Mouse (Mus musculus): Measurements from ENCODE around the gene Gm10778.
A peak's percentile ranks its signal among the peaks of the same experiment; 100 is the strongest.
"Not testable (repeated sequence)": the region's sequence is repeated elsewhere in the genome, so short reads cannot be mapped to it uniquely, and the experiment has no call there.

Gm10778 gene

DNA sequence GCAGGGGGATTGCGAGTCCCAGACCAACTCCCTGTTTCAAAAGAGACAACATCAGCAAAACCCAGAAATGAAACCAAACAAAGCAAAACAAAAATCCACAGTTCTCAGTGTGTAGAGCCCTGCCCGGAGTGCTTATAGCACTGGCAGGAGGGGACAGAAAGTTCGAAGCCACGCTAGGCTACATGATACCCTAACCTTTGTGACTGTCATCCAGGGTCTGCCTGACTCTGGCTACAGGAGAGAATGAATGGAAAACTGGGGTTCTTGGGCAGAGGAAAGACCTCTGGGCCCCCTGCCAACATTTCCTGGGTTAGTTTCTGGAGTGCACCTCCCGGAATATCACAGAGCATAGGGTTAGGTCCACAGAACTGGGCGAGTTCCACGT, 21.0 kb upstream of the Gm10778 start:
- DNase-seq (ENCODE audit: low read depth, low spot score) = no peak

DNA sequence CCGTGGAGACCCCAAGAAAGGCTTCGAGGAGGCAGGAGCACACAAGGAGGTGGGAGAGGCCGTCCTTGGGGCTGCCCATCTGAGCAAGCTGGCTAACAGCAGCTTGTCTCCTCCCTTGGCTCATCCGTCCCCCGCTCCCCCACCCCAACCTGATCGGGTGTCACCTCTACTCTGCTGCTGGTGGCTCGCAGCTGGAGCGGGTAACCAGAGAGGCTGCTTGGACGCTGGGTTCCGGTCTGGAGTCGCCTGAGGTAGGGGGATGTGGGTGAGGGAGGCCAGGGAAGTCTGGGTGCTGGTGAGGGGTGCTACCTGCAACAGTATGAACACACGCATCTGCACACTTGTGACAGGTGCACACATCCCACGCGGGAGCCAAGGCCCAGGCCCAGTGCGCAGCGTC, 20.5 kb upstream of the Gm10778 start, which contains the start of gene Ankrd24:
Gene Ankrd24 (plus strand): TSS at position 151 of the 400 bp plus-strand sequence.
- DNase-seq (ENCODE audit: low read depth, low spot score) = no peak

DNA sequence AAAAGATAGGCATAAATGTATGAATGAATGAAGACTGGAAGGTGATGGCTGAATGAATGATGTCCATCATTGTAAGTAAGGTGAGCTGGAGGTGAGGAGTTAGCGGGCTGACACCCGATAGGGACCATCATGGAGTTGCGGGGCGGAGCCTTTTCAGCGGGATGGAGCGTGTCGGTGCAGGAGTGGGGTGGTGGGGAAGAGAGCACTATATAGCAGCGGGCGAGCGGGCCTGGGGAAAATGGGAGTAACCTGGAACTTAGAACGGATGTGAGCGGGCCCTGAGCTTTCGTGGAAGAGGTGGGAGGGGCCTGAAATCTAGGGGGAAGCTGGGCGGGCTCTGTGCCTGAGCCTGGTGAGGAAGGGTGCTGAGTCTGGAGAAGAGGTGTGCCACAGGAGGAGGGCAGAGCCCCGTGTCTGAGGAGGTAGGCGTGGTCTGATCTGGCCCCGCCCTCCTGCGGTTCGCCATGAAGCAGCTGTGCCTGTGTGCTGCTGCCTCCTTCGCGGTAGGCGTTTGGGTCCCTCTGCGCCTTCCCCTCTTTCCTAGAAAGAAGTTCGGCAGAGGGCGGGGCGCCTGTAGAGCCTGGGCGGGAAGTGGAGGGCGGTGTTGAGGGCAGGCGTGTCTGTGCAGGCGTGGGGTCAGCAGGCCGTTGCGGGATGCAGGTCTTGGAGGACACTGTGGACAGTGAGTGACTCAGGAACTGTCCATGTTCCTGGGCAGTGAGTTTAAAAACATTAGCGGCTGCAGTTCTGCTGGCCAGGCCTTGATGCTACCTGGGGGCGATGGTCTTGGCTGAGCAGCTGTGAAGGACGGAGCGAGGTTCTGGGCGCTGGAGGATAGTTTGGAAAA, 15.4 kb upstream of the Gm10778 start:
- DNase-seq (ENCODE audit: low read depth, low spot score) = peak; percentile 87

DNA sequence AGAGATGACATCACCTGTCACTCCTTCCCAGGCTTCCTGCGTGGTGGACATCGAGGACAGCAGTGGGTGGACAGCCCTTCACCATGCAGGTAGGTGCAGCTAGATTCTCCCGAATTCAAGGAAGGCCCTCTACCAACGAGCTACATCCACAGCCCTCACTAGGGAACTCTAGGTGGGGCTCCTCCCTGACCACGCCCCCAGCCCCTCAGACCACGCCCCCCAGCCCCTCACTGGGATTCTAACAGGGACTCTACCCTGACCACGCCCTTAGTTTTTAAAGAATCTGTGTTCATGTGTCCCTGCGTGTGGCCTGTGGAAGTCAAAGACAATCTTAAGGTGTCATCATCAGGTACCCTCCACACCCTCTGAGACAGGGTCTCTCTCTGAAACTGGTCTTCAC, 12.5 kb upstream of the Gm10778 start:
- DNase-seq (ENCODE audit: low read depth, low spot score) = no peak

DNA sequence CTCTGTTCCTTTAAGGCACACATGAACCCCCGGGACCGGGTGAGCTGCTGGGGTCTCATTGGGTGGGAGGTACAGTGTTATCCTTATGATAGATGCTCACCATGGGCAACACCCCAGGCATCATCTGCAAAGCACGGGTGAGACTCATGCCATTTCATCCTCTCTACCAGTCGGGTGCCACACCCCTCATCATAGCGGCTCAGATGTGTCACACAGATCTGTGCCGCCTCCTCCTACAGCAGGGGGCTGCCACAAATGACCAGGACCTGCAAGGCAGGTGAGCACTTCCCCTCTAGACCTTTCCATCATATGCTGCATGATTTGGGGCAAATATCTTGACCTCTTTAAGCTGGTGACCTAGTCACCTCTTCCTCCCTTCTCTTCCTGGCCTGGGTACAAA, 10.8 kb upstream of the Gm10778 start:
- no peak for DNase-seq (ENCODE audit: low read depth, low spot score)

DNA sequence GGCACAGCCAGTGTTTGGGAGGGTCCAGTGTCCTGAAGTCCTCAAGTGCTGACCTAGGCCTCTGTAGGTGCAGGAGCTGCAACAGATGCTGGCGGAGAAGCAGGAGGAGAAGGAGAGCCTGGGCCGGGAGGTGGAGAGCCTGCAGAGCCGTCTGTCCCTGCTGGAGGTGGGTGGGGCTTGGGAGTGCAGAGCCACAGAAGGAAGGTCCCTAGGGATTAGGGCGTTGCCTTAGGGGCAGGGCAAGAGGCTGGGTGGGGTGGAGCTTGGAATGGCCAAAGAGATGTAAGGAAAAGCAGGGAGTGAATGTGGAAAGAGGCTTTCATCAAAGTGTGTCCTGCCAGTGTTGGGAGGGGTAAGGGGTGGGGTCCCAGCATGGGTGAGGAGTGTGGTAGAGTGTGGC, 8.0 kb upstream of the Gm10778 start:
- not testable (repeated sequence) for DNase-seq (ENCODE audit: low read depth, low spot score)

DNA sequence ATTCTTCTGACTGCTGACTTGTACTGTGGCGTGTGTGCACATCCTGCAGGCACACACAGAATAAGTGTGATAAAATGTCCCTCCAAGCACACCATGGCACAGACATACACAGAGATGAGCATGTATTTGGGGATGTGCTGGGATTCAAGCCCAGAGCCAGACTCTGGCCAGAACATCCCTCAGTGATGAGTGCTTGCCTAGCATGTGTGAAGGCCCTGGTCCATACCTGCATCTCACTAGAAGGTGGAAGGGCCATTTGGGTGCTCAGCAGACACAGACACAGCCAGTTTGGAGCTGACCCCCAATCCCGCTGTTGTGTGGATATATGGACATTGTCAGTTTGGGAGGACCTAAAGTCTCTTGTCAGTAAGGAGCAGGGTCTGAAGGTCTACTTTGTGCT, 7.3 kb upstream of the Gm10778 start:
- no peak for DNase-seq (ENCODE audit: low read depth, low spot score)

DNA sequence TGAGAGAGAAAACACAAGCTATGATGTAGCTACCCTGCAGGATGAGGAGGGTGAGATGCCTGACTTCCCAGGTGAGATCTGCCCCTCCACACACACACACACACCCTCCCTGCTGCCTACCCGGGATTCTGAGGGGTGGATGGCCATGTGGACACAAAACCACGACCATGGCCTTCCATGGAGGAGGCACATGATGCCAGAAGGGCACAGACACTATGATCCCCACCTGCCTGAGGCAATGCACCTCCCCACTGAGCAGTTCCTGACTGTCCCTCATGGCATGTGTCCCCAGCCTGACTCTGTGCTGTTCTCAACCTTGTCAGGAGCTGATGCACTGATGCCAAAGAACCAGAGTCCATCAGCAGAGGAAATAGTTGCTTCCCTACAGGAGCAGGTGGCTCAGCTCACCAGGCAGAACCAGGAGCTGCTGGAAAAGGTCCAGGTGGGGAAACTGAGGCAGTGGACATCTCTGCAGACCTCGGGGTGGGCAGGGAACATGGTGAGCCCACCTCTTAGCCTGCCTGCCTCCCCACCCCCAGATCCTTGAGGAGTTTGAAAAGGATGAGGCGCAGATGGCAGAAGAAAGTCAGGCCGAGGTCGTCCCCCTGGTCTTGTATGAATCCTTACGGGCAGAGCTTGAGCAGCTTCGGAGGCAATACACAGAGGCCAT, 6.7 kb upstream of the Gm10778 start:
- no peak for DNase-seq (ENCODE audit: low read depth, low spot score)

DNA sequence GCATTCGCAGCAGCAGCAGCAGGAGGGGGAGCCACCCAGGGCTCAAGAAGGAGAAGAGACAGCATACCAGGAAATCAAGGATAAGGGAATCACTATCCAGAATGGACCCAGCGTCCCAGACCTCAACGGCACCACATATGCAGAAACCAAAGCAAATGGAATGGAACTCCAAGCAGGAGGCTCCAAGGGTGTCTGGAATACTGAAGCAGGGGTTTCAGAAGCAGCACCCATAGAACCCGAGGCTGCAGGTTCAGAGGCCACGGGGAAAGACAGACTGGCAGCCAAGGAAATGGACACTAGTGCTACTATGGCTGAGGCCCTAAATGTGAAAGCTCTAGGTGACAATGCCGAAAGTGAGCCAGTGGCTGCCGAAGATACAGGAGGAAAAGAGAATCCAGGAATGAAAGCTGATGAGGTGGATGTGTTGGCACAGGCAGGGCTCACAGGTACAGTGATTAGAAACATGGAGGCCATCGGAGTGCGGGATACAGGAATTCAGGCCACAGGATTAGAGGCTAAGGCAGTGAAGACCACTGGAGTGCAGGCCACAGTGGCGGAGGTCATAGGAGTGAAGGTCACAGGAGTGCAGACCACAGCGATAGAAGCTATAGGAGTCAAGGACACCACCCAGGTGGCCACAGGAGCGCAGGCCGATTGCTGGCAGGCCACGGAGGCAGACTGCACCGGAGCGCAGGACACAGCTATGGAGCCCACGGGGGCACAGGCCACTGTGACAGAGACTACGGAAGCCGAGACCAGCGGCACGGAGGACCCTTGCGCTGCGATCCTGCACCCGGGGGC, 6.0 kb upstream of the Gm10778 start:
- no peak for DNase-seq (ENCODE audit: low read depth, low spot score)

DNA sequence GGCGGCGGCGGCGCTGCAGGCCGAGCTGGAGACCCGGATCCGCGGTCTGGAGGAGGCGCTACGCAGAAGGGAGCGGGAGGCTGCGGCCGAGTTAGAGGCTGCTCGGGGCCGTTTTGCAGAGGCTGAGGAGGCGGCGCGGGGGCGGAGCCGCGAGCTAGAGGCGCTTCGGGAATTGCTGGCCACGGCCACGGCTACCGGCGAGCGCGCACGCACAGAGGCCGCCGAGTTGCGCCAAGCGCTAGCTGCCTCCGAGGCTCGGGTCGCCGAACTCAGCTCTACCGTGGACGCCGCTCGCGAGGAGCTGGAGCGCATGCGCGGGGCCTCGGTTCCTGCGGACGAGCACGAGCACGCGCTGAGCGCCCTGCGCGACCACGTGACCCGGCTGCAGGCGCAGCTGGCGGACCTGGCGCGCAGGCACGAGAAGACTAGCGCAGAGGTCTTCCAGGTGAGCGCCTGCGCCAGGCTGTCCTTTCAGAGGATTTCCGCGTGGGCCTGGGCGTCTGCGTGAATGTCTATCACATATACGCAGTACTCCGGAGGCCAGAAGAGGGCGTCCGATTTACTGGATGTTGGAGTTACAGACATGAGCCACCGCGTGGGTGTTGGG, 5.3 kb upstream of the Gm10778 start:
- DNase-seq (ENCODE audit: low read depth, low spot score) = peak; percentile 98

DNA sequence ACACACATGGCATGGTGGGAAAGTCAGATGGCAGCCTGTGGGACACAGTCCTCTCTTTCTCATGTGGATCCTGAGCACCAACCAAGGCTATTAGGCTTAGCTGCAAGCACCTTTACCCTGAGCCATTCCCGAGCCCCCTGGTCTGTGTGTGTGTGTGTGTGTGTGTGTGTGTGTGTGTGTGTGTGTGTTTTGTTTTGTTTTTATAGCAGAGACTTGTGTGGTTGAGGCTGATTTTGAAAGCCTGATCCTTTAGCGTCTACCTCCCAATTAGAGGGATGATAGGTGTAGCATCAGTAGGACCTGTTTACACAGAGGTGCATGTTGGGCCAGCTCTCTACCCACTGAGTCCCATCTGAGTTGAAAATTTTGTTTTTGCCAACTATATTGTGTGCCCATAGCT, 4.7 kb upstream of the Gm10778 start:
- DNase-seq (ENCODE audit: low read depth, low spot score) = no peak

DNA sequence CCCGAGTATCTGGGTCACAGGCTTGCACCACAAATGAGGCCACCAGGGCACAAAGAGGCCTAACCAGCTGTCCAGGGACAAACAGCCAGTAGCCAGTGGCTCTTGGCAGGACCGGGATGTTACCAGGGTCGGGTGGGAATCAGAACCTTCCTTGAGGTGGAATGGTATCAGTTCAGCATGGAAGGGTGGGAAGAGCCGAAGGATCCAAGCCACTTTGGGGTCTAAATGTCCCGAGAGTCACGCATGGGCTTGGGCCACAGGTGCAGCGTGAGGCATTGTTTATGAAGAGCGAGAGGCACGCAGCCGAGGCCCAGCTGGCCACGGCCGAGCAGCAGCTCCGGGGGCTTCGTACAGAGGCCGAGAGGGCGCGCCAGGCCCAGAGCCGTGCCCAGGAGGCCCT, 4.1 kb upstream of the Gm10778 start:
- DNase-seq (ENCODE audit: low read depth, low spot score) = no peak

DNA sequence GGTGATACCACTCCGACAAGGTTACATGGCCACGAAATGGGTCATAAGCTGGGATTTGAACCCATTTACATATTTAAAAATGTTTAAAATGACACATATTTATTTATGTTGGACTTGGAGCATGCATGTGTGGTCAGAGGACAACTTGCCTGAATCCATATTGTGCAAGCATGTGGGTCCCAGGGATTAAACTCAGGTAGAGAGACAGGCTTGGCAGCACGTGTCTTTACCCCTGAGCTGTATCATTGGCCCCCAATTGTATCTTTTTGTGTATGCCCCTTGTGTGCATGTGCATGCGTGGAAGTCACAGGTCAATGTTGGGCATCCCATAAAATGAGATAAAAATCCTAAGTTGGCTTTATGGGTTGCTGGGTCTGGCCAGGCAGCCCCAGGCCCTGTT, 3.5 kb upstream of the Gm10778 start:
- DNase-seq (ENCODE audit: low read depth, low spot score) = no peak

DNA sequence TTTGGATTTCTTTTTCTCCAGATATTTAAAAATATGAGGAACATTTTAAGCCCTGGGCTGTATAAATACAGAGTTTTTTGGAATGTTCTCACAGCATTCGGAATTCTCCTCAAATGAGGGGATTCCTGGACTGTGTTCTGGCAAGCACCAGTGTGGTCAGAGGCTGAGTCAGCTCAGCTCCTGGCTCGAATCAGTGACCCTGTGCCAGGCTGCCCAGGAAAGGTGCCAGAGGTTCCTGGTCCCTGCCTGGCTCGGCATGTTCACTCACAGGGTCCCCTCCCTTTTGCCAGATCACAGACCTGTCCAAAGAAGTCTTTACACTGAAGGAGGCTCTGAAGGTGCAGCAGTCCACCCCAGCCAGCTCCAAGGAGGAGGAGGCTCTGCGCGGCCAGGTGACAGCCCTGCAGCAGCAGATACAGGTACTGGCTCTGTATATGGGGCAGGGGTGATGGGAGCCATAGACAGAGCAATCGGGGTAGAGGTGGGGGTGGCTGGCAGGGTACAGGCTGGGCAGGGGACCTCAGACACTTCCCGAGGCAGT, 2.8 kb upstream of the Gm10778 start:
- DNase-seq (ENCODE audit: low read depth, low spot score) = no peak

DNA sequence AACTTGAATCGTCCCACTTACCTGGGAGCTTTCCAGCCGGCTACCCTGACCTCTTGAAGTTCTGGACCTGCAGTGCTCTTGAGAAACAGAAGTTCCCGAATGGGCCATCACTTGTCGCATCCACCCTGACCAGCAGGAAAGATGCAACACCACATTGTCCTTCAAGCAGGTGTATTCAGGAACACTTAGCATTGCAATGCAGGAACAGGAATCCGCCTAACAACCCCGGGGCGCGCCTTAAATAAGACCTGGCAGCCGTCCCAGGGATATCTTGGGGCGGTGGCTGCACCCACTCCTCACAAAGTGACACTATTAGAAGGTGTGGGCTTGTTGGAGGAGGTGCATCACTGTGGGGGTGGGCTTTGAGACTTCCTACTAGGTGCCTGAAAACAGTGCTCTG, 6.3 kb downstream of the Gm10778 start:
- DNase-seq (ENCODE audit: low read depth, low spot score) = no peak

DNA sequence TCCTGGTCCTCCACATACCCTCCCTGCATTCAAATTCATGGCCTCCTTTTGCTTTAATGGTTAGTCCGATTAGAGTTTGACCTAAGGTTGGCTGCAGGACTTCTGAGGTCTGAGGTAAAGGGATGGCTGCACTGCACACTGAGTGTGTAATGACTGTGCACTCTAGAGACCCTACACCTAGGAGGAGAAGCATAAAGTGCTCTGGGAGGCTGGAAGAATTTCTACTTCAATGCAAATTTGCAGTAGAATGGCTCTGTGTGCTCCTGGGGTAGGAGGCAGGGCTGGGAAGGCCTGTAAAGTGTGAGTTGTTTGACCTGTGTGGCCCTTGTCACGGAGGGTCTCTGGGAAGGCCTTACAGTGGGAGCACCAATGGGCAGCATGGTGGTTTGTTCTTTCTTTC, 7.3 kb downstream of the Gm10778 start:
- no peak for DNase-seq (ENCODE audit: low read depth, low spot score)

DNA sequence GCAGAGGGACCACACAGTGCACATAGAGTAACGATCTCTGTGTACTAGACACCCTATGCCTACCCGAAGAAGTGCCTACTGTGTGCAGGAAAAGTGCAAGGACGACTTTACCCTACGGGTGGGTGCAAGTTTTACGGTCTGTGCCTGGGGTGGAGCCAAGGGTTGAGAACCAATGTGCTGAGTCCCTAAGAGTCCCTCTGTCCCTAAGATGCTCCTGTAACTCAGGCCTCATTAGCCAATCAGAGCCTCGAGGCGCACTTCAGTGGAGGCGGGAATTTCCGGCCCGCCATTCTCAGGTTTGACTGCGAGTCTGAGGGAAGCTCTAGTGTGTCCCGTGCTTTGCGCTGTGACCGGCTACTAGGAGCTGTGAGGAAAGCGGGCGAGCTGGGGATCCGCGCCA, 38.3 kb downstream of the Gm10778 start:
- not testable (repeated sequence) for DNase-seq (ENCODE audit: low read depth, low spot score)

DNA sequence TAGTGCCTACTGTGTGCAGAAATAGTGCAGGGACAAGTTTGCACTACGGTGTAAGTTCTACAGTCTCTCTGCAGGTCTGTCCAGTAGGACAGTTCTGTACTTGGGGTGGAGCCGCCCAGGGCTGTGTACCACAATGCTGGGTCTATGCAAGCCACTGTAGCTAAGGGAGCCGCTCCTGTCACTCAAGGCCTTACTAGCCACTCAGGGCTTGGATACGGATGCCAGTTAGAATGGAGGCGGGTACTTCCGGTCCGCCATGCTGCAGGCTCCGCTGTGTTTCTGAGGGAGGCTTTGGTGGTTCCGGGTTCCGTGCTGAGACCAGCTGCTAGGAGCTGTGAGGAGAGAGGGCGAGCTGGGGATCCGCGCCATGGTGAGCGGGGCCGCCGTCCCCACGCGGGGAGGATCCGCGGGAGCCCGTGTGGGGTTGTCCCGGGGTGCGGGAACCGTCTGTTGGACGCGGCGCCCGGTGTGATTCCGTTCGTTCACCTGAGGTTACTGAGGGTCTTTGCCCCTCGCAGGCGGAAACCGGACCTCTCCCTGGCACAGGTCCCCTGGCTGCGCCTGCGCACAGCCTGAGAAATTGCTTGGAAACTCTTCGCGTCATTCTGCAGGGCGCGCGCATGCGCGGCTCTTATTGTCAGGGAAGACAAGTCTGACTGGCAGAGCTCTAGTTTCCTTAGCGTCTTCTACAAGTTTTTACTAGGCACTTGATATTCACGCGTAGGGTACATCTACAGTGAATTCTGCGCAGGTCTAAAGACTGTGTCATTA, 55.9 kb downstream of the Gm10778 start, which contains the start of gene Zfp433:
Gene Zfp433 (plus strand): TSS at position 295 of the 771 bp plus-strand sequence.
- DNase-seq (ENCODE audit: low read depth, low spot score) = not testable (repeated sequence)

Data from A20 (cell line).